Mouse (Mus musculus) heart, adult 2 months (tissue): ENCODE data around the gene Dok5. TPM values are rescaled to one million over a fixed set of nuclear protein-coding genes. Genes with fewer than 3 reads are reported as not detected.

ENCODE experiments used
- DNase-seq, 2 experiments: peaks; one replicate each; pipeline ENCODE4 v3.0.0; 2021
- H3K27ac ChIP-seq: fragments of 200-600 bp; 2 replicates; pipeline ENCODE4 v1.8.1; 2022
- H3K27me3 ChIP-seq: fragments of 200-500 bp; 2 replicates; pipeline ENCODE4 v1.6.1; 2012; ENCODE audit warnings: mild to moderate bottlenecking, low read length, inconsistent platforms, mixed read lengths; ENCODE audit not compliant: control insufficient read depth, insufficient read depth
- H3K36me3 ChIP-seq: fragments of 200-500 bp; 2 replicates; pipeline ENCODE4 v1.6.1; 2012; ENCODE audit warnings: low read length, inconsistent platforms; ENCODE audit not compliant: control insufficient read depth, insufficient read depth
- H3K4me1 ChIP-seq: fragments of 200-500 bp; 2 replicates; pipeline ENCODE4 v1.6.1; 2011; ENCODE audit warnings: low read length; ENCODE audit not compliant: control insufficient read depth, insufficient read depth
- H3K4me3 ChIP-seq: fragments of 200-600 bp; 2 replicates; pipeline ENCODE4 v1.8.1; 2022
- H3K79me2 ChIP-seq: fragments of 200-500 bp; replicated peaks from 2 replicates; pipeline ENCODE4 v1.6.1; 2012; ENCODE audit warnings: mild to moderate bottlenecking, inconsistent platforms, low read length, moderate library complexity, mixed read lengths; ENCODE audit not compliant: control insufficient read depth, insufficient read depth
- H3K9ac ChIP-seq: fragments of 200-500 bp; 2 replicates; pipeline ENCODE4 v1.6.1; 2012; ENCODE audit warnings: low read depth, mild to moderate bottlenecking, control low read depth, inconsistent platforms, low read length, mixed read lengths
- CTCF ChIP-seq: fragments of 200-600 bp; IDR thresholded peaks from 2 replicates; pipeline ENCODE4 v1.8.1; 2022; ENCODE audit warnings: antibody characterized with exemption, mild to moderate bottlenecking, moderate library complexity
- EP300 ChIP-seq: fragments of 200-500 bp; IDR thresholded peaks from 2 replicates; pipeline ENCODE4 v1.6.1; 2011; ENCODE audit warnings: low read depth, low read length, control low read depth; ENCODE audit not compliant: insufficient read depth
- POLR2A ChIP-seq: fragments of 200-500 bp; IDR thresholded peaks from 2 replicates; pipeline ENCODE4 v1.6.1; 2011; ENCODE audit warnings: mild to moderate bottlenecking, low read depth, low read length, control low read depth; ENCODE audit not compliant: insufficient read depth
- WGBS: fragments of 180-500 bp; shearing (Covaris S2); methylation state at CpG from one replicate; pipeline ENCODE4 v1.1.7; 2018; 5-methylcytosine and 5-hydroxymethylcytosine counted together
- intact Hi-C: fragments of 180-260 bp; cut with DNase I; formaldehyde crosslinking; loops from one replicate; pipeline ENCODE4 v1.15.1; 2025
- polyA plus RNA-seq: library from polyadenylated mRNA; depleted of rRNA; stranded (reverse); fragments of >200 nt; gene quantifications from 2 replicates; pipeline ENCODE4 v1.2.3, GENCODE M21; 2012
- total RNA-seq, 2 experiments: library from RNA; stranded (reverse); gene quantifications; 2 replicates each; pipeline ENCODE4 v1.2.3; 2021

Gene Dok5
- total and polyA plus RNA-seq, 3 experiments, result 0.41 to 1.4 TPM; not detected in 1

GRCm38 (mm10) chr2:170757228-170757875 lies 25.7 kb downstream of the Dok5 start:
- no peaks in the 10 kb centered on the region for H3K27me3 ChIP-seq
- H3K9ac ChIP-seq, result no peak overlapping the region
- H3K27ac ChIP-seq, result no peak overlapping the region
- intact Hi-C loops, result no loop called here
- H3K4me1 ChIP-seq, result peaks cover 1% of the 10 kb centered on the region; the same call in 1 of the 2 replicates
- H3K36me3 ChIP-seq, result no peaks in the 10 kb centered on the region
- H3K79me2 ChIP-seq, result no peaks in the 10 kb centered on the region
- WGBS, result 58% methylated on average over 14 of the region's 14 CpGs
- DNase-seq, result peak in 1 of 2 experiments; percentile 4
- no peak overlapping the region for H3K4me3 ChIP-seq
- no peak for TF ChIP-seq POLR2A

GRCm38 (mm10) chr2:170758201-170758600 lies 26.6 kb downstream of the Dok5 start:
- H3K79me2 ChIP-seq, result no peaks in the 10 kb centered on the region
- intact Hi-C loops, result no loop called here
- peaks cover 1% of the 10 kb centered on the region; the same call in 1 of the 2 replicates for H3K4me1 ChIP-seq
- H3K36me3 ChIP-seq, result no peaks in the 10 kb centered on the region
- H3K4me3 ChIP-seq, result no peak overlapping the region
- TF ChIP-seq EP300, result no peak
- no peak for TF ChIP-seq CTCF
- no peak for TF ChIP-seq POLR2A
- H3K27me3 ChIP-seq, result no peaks in the 10 kb centered on the region
- peak in 1 of 2 experiments; percentile 2 for DNase-seq
- no peak overlapping the region for H3K9ac ChIP-seq
- no peak overlapping the region for H3K27ac ChIP-seq
- 83% methylated on average over 5 of the region's 5 CpGs for WGBS

- WGBS, result 67% methylated on average over 3 of the region's 3 CpGs
- peak in 1 of 2 experiments; percentile 6 for DNase-seq
- intact Hi-C loops, result no loop called here
- TF ChIP-seq EP300, result no peak
- TF ChIP-seq POLR2A, result no peak
- no peak for TF ChIP-seq CTCF
- Histone ChIP-seq H3K9ac (no peak overlapping the region), H3K36me3 (no peaks in the 10 kb centered on the region), H3K27me3 (no peaks in the 10 kb centered on the region), H3K4me3 (no peak overlapping the region), H3K79me2 (no peaks in the 10 kb centered on the region), H3K27ac (no peak overlapping the region), H3K4me1 (no peaks in the 10 kb centered on the region)
These were observed 33.1 kb downstream of the Dok5 start for GRCm38 (mm10) chr2:170764704-170765103.

GRCm38 (mm10) chr2:170767243-170767642 lies 35.6 kb downstream of the Dok5 start:
- intact Hi-C loops, result no loop called here
- Histone ChIP-seq H3K4me3 (no peak overlapping the region), H3K4me1 (no peaks in the 10 kb centered on the region), H3K27ac (no peak overlapping the region), H3K9ac (no peak overlapping the region), H3K36me3 (no peaks in the 10 kb centered on the region), H3K79me2 (no peaks in the 10 kb centered on the region), H3K27me3 (no peaks in the 10 kb centered on the region)
- WGBS, result 44% methylated on average over 8 of the region's 8 CpGs
- no peak for DNase-seq
- TF ChIP-seq EP300, result no peak
- TF ChIP-seq CTCF, result no peak
- no peak for TF ChIP-seq POLR2A

- no peaks in the 10 kb centered on the region for H3K27me3 ChIP-seq
These were observed 37.1 kb downstream of the Dok5 start for GRCm38 (mm10) chr2:170768699-170769098.

GRCm38 (mm10) chr2:170771555-170771954 lies 39.9 kb downstream of the Dok5 start:
- WGBS, result 44% methylated on average over 1 of the region's 1 CpGs
- H3K27ac ChIP-seq, result no peak overlapping the region

More at GRCm38 (mm10) chr2:170768699-170769098, 37.1 kb downstream of the Dok5 start:
- Histone ChIP-seq H3K9ac (no peak overlapping the region), H3K27ac (no peak overlapping the region), H3K79me2 (no peaks in the 10 kb centered on the region), H3K4me1 (no peaks in the 10 kb centered on the region), H3K4me3 (no peak overlapping the region), H3K36me3 (no peaks in the 10 kb centered on the region)
- TF ChIP-seq CTCF (no peak), POLR2A (no peak)
- intact Hi-C loops, result no loop called here
- DNase-seq, result no peak
- WGBS, result 84% methylated on average over 6 of the region's 6 CpGs

More at GRCm38 (mm10) chr2:170771555-170771954, 39.9 kb downstream of the Dok5 start:
- Histone ChIP-seq H3K36me3 (no peaks in the 10 kb centered on the region), H3K27me3 (no peaks in the 10 kb centered on the region), H3K9ac (no peak overlapping the region), H3K4me1 (no peaks in the 10 kb centered on the region), H3K4me3 (no peak overlapping the region), H3K79me2 (no peaks in the 10 kb centered on the region)
- no peak for DNase-seq
- intact Hi-C loops, result no loop called here
- TF ChIP-seq CTCF (no peak), POLR2A (no peak), EP300 (no peak)
